Mouse (Mus musculus) lung, adult 10 weeks (tissue): ENCODE results near the gene Ak9. TPM values are rescaled to one million over a fixed set of nuclear protein-coding genes. Genes with fewer than 3 reads are reported as not detected.

ENCODE experiments used
- polyA plus RNA-seq: library from polyadenylated mRNA; stranded (reverse); fragments of 350-450 nt; fragmentation: Illumina TruSeq; extraction: RNeasy Lipid Tissue Mini Kit (QIAGEN cat#74804); gene quantifications from one replicate; pipeline ENCODE4 v1.2.3, GENCODE M21; 2014; ENCODE audit warnings: low read depth, low replicate concordance; ENCODE audit not compliant: insufficient read depth

The Ak9 gene
- 0.61 TPM for polyA plus RNA-seq

GRCm38 (mm10) chr10:41303639-41304444 lies at the start of gene Ak9:
Gene Ak9, plus strand, starts transcription at chr10:41303980.

GRCm38 (mm10) chr10:41302689-41303431 lies 920 bp upstream of the Ak9 start, which contains the start of gene Fig4:
Gene Fig4, minus strand, starts transcription at chr10:41303260.

DNA sequence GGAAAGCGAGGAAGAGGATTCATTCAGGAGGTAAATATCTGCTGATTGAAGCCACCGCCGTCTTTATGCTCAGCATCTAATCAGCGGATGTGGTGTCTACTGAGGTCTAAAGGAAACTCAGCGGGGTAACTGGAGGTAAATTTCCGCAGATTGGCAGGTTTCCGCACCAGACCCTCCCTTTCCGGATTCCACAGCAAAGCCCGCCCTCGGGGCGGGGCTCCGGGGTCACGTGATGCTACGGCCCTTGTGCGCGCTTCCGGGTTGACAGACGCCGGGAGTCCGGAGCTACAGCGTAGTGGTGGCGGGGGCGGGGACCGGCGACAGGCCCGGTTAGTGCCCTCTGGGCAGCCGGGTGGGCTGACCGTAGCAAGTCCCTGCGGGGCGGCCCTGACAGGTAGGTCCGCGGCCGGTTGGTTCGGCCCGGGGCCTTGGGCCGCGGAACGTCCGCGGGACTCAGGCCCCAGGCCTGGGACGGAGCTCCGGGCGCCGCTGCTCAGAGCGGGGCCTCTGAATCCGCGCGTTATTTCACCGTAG lies 146.4 kb downstream of the Ak9 start, which contains the start of gene Zbtb24:
TSS of gene Zbtb24 (plus strand) at position 247 of the 534 bp plus-strand sequence.

DNA sequence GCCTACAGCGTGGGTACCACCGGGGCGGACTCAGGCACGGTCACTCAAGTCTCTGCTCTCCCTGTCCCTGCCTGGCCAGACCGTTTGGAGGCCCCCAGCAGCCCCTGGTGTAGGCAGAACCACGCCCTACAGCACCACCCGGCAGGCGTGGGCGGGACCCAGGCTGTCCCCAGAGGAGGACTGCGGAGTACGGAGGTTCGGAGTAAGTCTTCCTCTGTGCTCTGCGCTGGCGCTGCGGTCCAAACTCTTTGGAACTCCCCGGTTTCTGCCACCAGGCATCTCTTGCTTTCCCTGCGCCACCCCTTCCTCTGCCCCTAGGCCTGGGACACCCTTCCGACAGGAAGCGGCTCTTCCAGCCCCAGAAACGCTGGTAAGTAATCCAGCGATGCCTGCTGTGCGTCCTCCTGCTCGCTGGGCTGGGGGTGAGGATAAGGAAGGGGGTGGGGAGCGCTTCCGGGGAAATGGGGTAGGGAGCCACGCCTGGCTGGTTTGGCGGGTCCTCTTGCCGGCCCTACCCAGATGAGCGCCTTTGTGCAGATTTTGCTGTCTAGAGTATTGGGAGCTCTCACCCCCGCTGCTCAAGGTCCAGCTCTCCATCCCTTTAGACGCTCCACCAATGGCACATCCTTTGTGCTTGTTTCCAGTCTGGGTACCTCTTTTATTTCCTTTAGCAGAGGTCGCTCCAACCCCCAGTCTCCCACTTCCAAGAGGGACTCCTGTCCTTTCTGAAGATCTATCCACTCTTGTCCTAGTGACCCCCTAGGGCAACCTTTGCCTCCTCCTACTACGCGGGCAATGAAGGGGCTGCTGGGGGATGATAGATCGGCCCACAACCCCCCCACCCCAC lies 172.6 kb downstream of the Ak9 start, which contains the start of gene Mical1:
TSS of gene Mical1 (plus strand) at position 144 of the 847 bp plus-strand sequence.

Other genes with a start within 250 kb of the Ak9 start
- gene Gpr6, start 231.7 kb upstream of the Ak9 start, polyA plus RNA-seq: not detected
- gene Fig4, start 720 bp upstream of the Ak9 start, polyA plus RNA-seq: 9.2 TPM
- 7.7 TPM for gene Zbtb24, start 146.4 kb downstream of the Ak9 start, polyA plus RNA-seq
- gene Mical1, start 172.3 kb downstream of the Ak9 start, polyA plus RNA-seq: 25.0 TPM
- 28.0 TPM for gene Smpd2, start 186.4 kb downstream of the Ak9 start, polyA plus RNA-seq
- 8.8 TPM for gene Ppil6, start 186.5 kb downstream of the Ak9 start, polyA plus RNA-seq
- 136 TPM for gene Cd164, start 215.4 kb downstream of the Ak9 start, polyA plus RNA-seq